Mouse (Mus musculus): ENCODE data around the gene Kmo.

DNA sequence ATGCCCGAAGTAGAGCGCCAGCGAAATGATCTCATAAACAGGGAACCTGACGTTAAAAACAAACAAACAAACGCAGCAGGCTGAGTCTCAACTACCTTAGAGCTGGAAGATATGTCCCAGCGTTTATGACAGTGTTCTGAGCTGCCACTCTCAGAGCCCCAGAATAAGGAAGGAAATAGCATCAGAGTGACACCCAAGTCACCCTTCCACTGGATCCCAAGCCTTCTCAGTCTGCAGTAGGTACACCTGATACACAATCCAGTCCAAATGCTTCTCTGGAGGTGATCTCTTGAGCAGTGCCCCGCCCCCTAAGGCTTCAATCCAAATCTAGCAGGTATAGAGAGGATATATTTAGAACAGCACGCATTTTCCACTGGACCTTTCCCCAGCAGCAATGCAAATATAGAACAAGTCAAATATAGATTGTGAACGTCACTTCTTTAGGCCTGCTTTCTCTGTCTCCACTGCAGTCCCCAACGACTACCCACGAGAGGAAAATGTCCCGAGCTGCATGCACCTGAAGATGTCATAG lies 73.3 kb downstream of the Kmo start:
- TF ChIP-seq CTCF (conservative IDR thresholded peaks at IDR 0.05; ENCODE audit: low read length) (no peak), POU5F1 (IDR thresholded peaks at IDR 0.05; ENCODE audit: borderline replicate concordance, low read length) (no peak)

Data from E14TG2a.4 (cell line).